Mouse (Mus musculus) kidney, adult 9 months (tissue): ENCODE results near the gene Fam166b.

Experiments
- DNase-seq: peaks from one replicate; pipeline ENCODE4 v3.0.0; 2022

Gene Fam166b

GRCm38 (mm10) chr4:43428946-43429345 lies at the start of gene Fam166b:
Fam166b (minus strand) TSS chr4:43429134.
- no peak for DNase-seq

GRCm38 (mm10) chr4:43478534-43478858 lies 49.6 kb upstream of the Fam166b start:
- no peak for DNase-seq

GRCm38 (mm10) chr4:43477857-43478533 lies 49.1 kb upstream of the Fam166b start:
- DNase-seq: peak; percentile 93

GRCm38 (mm10) chr4:43476604-43477003 lies 47.7 kb upstream of the Fam166b start:
- peak; percentile 61 for DNase-seq

- no peak for DNase-seq
These were observed 44.7 kb upstream of the Fam166b start for GRCm38 (mm10) chr4:43473636-43474035.

GRCm38 (mm10) chr4:43470301-43470700 lies 41.4 kb upstream of the Fam166b start:
- no peak for DNase-seq

GRCm38 (mm10) chr4:43466872-43467271 lies 37.9 kb upstream of the Fam166b start:
- no peak for DNase-seq

GRCm38 (mm10) chr4:43465935-43466334 lies 37.0 kb upstream of the Fam166b start:
- DNase-seq: no peak

GRCm38 (mm10) chr4:43463102-43463501 lies 34.2 kb upstream of the Fam166b start:
- no peak for DNase-seq

- no peak for DNase-seq
These were observed 28.2 kb upstream of the Fam166b start for GRCm38 (mm10) chr4:43457124-43457523.

- DNase-seq: no peak
These were observed 27.5 kb upstream of the Fam166b start for GRCm38 (mm10) chr4:43456470-43456869.

- no peak for DNase-seq
These were observed 25.3 kb upstream of the Fam166b start, which contains the start of gene Cd72 for GRCm38 (mm10) chr4:43454041-43454836. Cd72 (minus strand) TSS chr4:43454628.

- no peak for DNase-seq
These were observed 24.5 kb upstream of the Fam166b start for GRCm38 (mm10) chr4:43453413-43453812.

GRCm38 (mm10) chr4:43452315-43452714 lies 23.4 kb upstream of the Fam166b start:
- DNase-seq: no peak

- no peak for DNase-seq
These were observed 19.6 kb upstream of the Fam166b start for GRCm38 (mm10) chr4:43448554-43448953.

GRCm38 (mm10) chr4:43447251-43447650 lies 18.3 kb upstream of the Fam166b start:
- DNase-seq: no peak

- no peak for DNase-seq
These were observed 14.6 kb upstream of the Fam166b start for GRCm38 (mm10) chr4:43443511-43443910.

- peak; percentile 84 for DNase-seq
These were observed 13.8 kb upstream of the Fam166b start for GRCm38 (mm10) chr4:43442456-43443361.

- DNase-seq: peak; percentile 100
These were observed 13.1 kb upstream of the Fam166b start for GRCm38 (mm10) chr4:43442044-43442443.

- peak; percentile 37 for DNase-seq
These were observed 12.7 kb upstream of the Fam166b start, which contains the start of gene Tesk1 for GRCm38 (mm10) chr4:43441639-43442038. Tesk1 (plus strand) TSS chr4:43441939.

- DNase-seq: no peak
These were observed 3.9 kb upstream of the Fam166b start for GRCm38 (mm10) chr4:43432832-43433231.

- DNase-seq: peak; percentile 91
These were observed 2.8 kb upstream of the Fam166b start for GRCm38 (mm10) chr4:43431690-43432089.
